Mouse (Mus musculus) cerebellum, postnatal 25 days (tissue): ENCODE measurements around the gene Eri3.
A peak's percentile ranks its signal among the peaks of the same experiment; 100 is the strongest.

Experiments used
- DNase-seq, 2 experiments: peaks; one replicate each; pipeline ENCODE4 v3.0.0; 2021; ENCODE audit warnings: mixed read lengths in 2 of 2

Gene Eri3

GRCm38 (mm10) chr4:117550140-117550851 lies at the start of gene Eri3:
TSS of gene Eri3 (plus strand) at chr4:117550365.
- DNase-seq: peak; percentile 98 to 99

GRCm38 (mm10) chr4:117518246-117518645 lies 31.9 kb upstream of the Eri3 start:
- no peak for DNase-seq

DNA sequence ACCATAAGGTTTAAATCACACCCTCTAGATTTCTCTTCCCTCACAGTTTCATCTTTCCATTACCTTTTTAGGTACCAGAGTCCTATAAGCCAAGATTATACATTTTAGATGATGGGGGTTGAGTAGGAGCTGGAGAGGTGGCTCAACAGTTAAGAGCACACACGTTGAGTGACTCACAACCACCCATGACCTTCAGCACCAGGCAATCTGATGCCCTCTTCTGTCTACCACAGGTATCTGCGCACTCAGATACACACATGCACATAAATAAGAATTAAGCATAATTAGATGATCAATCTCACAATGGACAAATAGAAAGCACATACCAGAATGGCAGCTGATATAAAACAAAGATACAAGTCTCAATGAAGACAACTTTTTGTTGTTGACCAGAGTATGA lies 28.8 kb upstream of the Eri3 start:
- no peak for DNase-seq

GRCm38 (mm10) chr4:117525990-117526389 lies 24.2 kb upstream of the Eri3 start:
- DNase-seq: no peak

DNA sequence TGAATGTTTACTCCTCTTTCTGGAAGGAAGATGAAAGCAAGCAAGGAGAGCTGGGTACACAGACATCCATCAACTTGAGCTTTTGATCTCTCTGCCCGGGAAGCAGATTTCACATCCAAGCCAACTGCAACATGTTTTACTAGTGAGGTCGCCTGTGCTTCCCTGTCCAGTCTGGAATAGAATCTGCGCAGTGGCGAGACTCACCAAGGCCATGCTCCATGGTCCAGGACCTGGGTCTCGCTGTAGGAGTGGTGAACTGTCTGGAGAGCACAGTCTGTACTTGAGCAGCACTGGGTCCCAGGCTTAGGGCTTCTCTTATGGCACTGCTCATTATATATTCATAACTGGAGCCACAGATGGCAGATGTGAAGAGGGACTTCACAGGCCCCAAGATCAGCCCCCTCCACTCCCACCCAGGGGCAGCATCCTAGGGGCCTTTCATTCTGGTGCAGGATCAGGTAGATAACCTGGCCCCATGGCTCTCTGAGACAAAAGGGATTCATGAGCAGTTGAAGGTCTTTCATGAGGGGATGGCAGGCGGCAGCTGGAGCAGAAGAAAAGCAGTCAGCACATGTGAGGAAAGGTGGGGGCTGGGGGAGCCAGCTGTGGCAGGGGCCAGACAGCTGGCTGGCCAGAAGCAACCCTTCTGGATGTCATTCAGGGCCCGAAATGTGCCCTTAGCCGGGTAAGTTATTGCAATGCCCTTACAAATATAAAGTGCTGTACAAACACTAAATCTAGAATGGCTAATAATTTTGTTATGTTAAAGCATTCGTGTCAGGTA lies 22.9 kb upstream of the Eri3 start:
- no peak for DNase-seq

- DNase-seq: peak; percentile 11 to 48
Measured at GRCm38 (mm10) chr4:117527952-117528351, 22.2 kb upstream of the Eri3 start.

DNA sequence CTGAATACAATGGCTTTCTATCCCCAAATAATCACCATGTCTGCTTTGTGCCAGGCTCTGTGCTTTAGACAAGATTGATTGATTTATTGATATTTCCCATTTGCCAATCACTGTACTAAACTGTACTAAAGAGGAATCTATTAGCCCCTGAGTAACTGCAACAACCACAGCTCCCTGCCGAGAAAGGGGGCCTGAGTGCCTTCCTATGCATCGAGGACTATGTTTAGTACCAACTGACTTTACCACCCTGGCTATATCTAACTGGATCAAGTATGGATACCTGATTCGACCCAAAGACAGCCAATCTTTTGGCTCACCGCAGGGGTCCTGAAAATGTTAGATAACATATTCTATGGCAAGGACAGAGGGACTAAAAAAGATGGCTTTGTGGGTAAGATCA lies 20.3 kb upstream of the Eri3 start:
- no peak for DNase-seq

DNA sequence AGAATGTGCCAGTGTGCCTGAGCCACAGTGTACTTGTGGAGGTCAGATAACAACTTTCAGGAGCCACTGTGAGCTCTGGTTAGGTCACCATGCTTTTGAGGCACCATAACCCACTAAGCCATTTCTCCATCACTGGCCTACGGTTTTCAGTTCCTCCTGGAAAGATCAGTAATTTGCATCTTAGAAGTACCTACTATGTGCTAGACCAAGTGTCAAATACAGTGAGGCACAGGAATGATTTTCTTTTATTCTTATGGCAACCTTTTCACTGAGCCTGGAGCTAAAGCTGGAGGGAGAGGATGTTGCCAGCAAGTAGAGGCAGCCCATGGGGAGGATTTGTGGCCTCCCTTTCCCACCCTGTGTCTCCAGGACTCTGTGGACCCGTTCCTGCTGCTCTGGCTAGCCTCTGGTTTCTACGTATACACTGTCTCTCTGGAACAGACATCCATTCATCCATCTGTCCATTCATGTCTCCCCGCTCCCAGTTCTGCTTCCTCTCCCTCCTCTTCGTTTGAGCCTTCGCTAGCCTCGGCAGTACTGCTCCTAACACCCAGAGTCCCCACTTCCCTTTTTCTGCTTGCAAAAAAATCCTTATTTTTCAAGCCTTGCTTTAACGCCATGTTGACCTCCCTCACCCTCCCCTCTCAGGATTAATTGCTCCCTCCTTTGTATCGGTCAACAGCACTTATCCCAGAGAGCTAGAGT lies 14.5 kb upstream of the Eri3 start:
- no peak for DNase-seq

GRCm38 (mm10) chr4:117537002-117537401 lies 13.2 kb upstream of the Eri3 start:
- DNase-seq: no peak

GRCm38 (mm10) chr4:117539329-117539980 lies 10.7 kb upstream of the Eri3 start:
- no peak for DNase-seq

- no peak for DNase-seq
Measured at GRCm38 (mm10) chr4:117540571-117540970, 9.6 kb upstream of the Eri3 start.

- no peak for DNase-seq
Measured at GRCm38 (mm10) chr4:117545448-117545847, 4.7 kb upstream of the Eri3 start.

DNA sequence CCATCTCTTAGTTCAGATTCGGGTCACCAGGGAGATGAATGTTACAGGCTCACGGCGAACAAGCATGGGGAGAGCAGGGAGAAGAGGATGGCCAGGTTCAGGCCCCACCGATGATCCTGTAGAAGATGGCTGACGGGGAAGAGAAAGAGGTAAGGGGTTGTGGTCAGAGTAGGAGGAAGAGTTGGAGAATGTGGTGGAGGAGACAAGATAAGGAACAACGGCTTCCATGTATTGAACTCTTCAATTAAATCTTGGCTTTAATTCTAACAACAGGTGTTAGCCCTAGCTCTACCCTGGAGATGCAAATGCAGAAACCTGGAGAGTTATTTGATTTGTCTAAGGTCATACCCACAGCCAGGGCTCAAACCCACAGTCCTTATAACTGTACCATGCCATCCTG lies 3.5 kb upstream of the Eri3 start:
- DNase-seq: no peak

DNA sequence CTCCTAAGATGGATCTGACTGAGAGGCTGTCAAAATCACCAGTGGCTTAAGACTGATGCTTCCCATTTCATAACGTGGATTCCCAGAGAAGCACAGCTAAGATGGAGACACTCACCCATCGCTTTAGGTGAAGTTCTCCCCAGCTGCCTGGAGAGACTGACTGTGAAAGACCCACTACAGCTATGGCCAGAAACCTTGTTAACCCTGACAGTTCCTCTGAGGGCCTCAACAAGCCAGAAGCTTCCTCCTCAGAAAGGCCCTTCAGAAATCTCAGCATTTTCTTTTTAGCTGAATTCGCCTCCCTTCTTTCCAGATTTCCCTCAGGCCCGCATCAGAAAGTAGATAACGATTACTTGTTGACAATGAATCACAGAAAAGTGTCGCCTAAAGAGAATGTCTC lies 589 bp upstream of the Eri3 start:
- peak in 1 of 2 experiments; percentile 8 for DNase-seq

DNA sequence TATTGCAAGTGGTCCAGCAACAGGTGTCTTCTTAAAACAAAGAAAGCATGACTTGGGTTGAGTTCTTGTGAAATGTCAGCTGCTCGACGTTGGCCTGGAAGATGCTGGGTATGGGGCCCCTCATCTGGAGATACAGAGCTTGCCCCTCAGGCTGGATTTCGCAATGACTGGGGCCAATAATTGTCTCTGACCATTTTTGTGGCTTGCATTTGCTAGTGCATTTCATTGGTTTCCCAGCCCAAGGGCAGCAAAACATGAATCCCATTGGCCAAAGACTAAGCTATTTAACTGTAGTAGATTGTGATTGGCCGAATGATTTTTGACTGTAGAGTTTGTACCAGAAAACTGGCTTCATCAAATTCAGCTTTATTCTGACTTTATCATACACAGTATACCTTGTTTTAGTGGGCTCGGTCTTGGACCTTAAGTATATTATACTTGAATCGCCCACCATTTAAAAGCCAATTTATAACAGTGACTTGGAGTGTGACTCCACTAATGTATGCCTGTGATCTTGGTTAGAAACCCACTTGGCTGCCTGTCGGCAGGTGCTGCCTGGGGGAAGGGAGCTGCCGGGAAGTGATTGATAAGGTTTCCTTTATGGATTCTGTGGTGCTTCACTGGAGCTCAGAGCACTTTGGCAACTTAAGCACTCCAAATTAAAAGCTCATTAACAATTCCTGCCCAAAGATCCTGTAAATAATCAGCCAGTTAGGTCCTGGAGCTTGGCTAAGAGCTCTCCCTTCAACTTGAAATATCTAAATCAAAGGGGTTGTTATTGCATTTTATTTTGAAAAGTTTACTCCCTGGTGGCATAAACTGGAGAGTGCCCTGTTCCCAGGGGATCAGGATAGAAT lies 1.2 kb downstream of the Eri3 start:
- DNase-seq: no peak

DNA sequence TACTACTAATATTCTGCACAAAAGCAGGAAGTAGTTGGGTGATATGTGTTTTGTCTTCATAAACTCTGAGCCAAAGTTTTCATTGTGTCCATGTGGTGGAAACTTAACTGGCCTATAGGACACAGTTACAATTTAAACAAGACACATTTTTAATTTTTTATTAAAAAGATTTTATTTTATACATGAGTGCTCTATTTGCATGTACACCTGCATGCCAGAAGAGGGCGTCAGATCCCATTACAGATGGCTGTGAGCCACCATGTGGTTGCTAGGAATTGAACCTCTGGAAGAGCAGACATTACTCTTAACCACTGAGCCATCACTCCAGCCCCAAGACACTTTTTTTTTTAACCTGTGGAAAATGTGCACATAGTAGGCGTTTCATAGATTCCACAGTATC lies 5.3 kb downstream of the Eri3 start:
- DNase-seq: no peak

DNA sequence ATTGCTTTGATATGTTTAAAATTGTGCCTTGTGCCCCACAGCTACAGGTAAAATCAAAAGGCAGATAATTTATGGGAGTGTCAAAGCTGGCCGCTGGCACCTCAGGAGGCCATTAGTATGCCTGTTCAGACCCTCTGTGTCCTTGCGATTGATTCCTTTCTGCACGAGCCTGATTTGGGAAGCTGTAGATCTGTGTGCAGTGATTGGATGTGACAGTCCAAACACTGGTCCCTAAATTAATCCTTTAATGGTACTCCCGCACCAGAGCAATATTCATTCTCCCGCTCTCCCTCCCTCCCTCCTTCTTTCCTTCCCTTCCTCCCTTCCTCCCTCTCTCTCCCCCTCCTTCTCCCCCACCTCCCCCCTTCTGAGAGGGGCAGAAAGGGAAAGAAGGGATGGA lies 6.2 kb downstream of the Eri3 start:
- no peak for DNase-seq

GRCm38 (mm10) chr4:117557068-117557645 lies 7.0 kb downstream of the Eri3 start:
- DNase-seq: no peak

DNA sequence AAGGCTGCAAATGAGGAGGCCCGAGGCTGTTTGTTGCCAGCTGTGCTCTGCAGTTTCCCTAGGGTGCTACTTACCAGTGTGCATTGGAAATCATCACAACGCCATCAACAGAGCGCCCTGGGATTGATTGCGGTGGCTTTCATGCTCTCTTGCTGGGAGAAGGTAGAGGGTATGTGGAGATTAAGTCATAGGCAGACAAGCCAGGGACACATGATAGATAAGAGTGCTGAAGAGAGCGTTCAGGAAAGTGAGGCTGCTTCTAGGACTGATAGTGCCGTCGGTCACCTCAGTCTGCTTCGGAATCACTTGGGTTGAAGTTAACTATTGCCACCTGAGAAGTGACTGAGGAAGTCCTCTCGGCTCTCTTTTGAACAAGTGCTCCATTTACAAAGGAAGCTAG lies 13.8 kb downstream of the Eri3 start:
- DNase-seq: no peak

GRCm38 (mm10) chr4:117568846-117569245 lies 18.7 kb downstream of the Eri3 start:
- DNase-seq: no peak

GRCm38 (mm10) chr4:117570964-117571363 lies 20.8 kb downstream of the Eri3 start:
- DNase-seq: no peak

DNA sequence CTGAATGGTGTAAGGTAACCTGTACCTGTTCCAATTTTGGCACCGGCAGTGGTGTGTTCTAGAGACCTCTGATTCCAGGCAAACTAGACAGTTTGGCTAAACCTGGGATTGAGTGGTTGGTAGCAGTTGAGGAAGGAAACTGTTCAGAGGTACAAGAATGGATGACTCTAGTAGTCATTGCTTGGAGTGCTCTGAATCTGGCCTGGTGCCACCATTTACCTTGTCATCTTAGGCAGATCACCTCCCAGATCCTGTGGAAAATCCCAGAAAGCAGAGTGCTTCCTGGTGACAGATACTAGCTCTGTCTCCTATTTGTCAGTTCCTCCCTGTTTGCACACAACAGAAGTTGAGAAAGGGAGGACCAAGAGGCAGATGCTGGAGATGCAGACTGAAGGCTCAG lies 27.4 kb downstream of the Eri3 start:
- no peak for DNase-seq
